Comparison of ENCODE assay signal across 8 mouse cellular contexts in genomic region chr5:150664794-150665131, GRCm38 (mm10). TPM values are rescaled to one million over a fixed set of nuclear protein-coding genes. Genes with fewer than 3 reads are reported as not detected.
DNase-seq lines count a peak whose midpoint lies in the region; ATAC-seq and TF ChIP-seq lines count a peak whose summit lies in the region.

No protein-coding gene starts in this region.

- H3K9me3 ChIP-seq in CH12.LX (replicated peaks; ENCODE audit: low read length) = no peaks in the 10 kb centered on the region
- no peaks in the 10 kb centered on the region for H3K9me3 ChIP-seq in forebrain, embryonic 14.5 days (replicated peaks; ENCODE audit: control insufficient read depth, low read length)
- no peaks in the 10 kb centered on the region for H3K9me3 ChIP-seq in liver, embryonic 15.5 days (replicated peaks)

- intact Hi-C loops in left cerebral cortex, postnatal 25 days (cut with DNase I) = loop anchor here (2.0 to 10.0 kb wide), 3 partner anchors 142 to 500 kb away; partner anchors contain the start of gene Brca2

- 0 out of 2 replicates have a peak, but pooled peaks have one; percentile 36 for ATAC-seq in frontal cortex, adult (ENCODE audit: low TSS enrichment)
- ATAC-seq in forebrain, embryonic 14.5 days = no peak
- ATAC-seq in liver, embryonic 15.5 days (ENCODE audit: insufficient read depth) = no peak
- no peak for ATAC-seq in CD4-positive, CD25-positive, alpha-beta regulatory T cell, adult 4 months

- peak overlapping the region; percentile 90 for H3K27ac ChIP-seq in CH12.LX (ENCODE audit: insufficient read depth, low read depth)
- H3K27ac ChIP-seq in forebrain, embryonic 14.5 days (ENCODE audit: low read depth, low read length) = peak overlapping the region; percentile 91
- peak overlapping the region; percentile 97 for H3K27ac ChIP-seq in liver, embryonic 15.5 days (replicated peaks)

- peaks cover 0 to 10% of the 10 kb centered on the region in 2 experiments; a peak in 2 of 4 replicates for H3K4me1 ChIP-seq in CH12.LX (ENCODE audit: control insufficient read depth in 1 of 2, insufficient read depth in 2 of 2)
- peaks cover 9% of the 10 kb centered on the region; the same call in 1 of the 2 replicates for H3K4me1 ChIP-seq in forebrain, embryonic 14.5 days (ENCODE audit: control insufficient read depth, insufficient read depth, low read length)
- H3K4me1 ChIP-seq in liver, embryonic 15.5 days (replicated peaks) = peaks cover 26% of the 10 kb centered on the region

- no peak for TF ChIP-seq CTCF in CH12.LX (conservative IDR thresholded peaks at IDR 0.05 in 1 of 2, IDR thresholded peaks at IDR 0.05 in 1 of 2; ENCODE audit: low read depth in 2 of 2, low read length in 2 of 2)

- in situ Hi-C loops in CH12.LX (cut with MboI; ENCODE audit: low pct_ligation_motif_present, low pct_unique_long_range_greater_than_20kb, low sequenced_read_pairs) = no loop called here

- H3K4me3 ChIP-seq in CH12.LX (replicated peaks in 1 of 3; ENCODE audit: low read depth in 2 of 3, low read length in 2 of 3, poor library complexity in 1 of 3) = peak overlapping the region; percentile 74 to 89 (median 87)
- H3K4me3 ChIP-seq in forebrain, embryonic 14.5 days (ENCODE audit: low read depth, low read length) = peak overlapping the region; percentile 96
- H3K4me3 ChIP-seq in liver, embryonic 15.5 days (replicated peaks) = peak overlapping the region; percentile 99

- TF ChIP-seq RAD21 in CH12.LX (IDR thresholded peaks at IDR 0.05; ENCODE audit: low read depth, low read length) = no peak

- no peak for TF ChIP-seq POLR2A in CH12.LX (IDR thresholded peaks at IDR 0.05; ENCODE audit: low read depth, low read length)

- no peaks in the 10 kb centered on the region for H3K27me3 ChIP-seq in CH12.LX (replicated peaks)
- H3K27me3 ChIP-seq in forebrain, embryonic 14.5 days (replicated peaks; ENCODE audit: control insufficient read depth, insufficient read depth, low read length) = no peaks in the 10 kb centered on the region
- no peaks in the 10 kb centered on the region for H3K27me3 ChIP-seq in liver, embryonic 15.5 days

- WGBS in forebrain, embryonic 14.5 days = under 1% methylated on average over 10 of the region's 10 CpGs
- WGBS in liver, embryonic 15.5 days (ENCODE audit: insufficient replicate concordance) = under 1% methylated on average over 10 of the region's 10 CpGs

- H3K79me2 ChIP-seq in CH12.LX (replicated peaks; ENCODE audit: control insufficient read depth, extremely low read depth, insufficient read depth, poor library complexity, severe bottlenecking) = peaks cover 44% of the 10 kb centered on the region

- no peak for TF ChIP-seq EP300 in CH12.LX (IDR thresholded peaks at IDR 0.05; ENCODE audit: low read length)

- DNase-seq in frontal cortex, adult 2 months (ENCODE audit: extremely low spot score in 1 of 2, low spot score in 1 of 2) = no peak
- no peak for DNase-seq in CH12.LX (ENCODE audit: extremely low read depth)
- no peak for DNase-seq in forebrain, embryonic 14.5 days (ENCODE audit: low spot score)
- DNase-seq in left cerebral cortex, postnatal 25 days (ENCODE audit: low spot score in 2 of 2) = no peak
- DNase-seq in urinary bladder, adult 2 months (ENCODE audit: low spot score) = no peak

- peak overlapping the region; percentile 89 for H3K9ac ChIP-seq in CH12.LX (ENCODE audit: insufficient read depth, low read depth)
- peak overlapping the region; percentile 91 for H3K9ac ChIP-seq in forebrain, embryonic 14.5 days (ENCODE audit: low read length)
- peak overlapping the region; percentile 94 for H3K9ac ChIP-seq in liver, embryonic 15.5 days

- H3K36me3 ChIP-seq in CH12.LX (replicated peaks in 1 of 2; ENCODE audit: control insufficient read depth in 1 of 2, insufficient read depth in 1 of 2, low read length in 1 of 2) = peaks cover 6 to 11% of the 10 kb centered on the region in 2 experiments
- H3K36me3 ChIP-seq in forebrain, embryonic 14.5 days (ENCODE audit: control insufficient read depth, insufficient read depth, low read length) = peaks cover 17% of the 10 kb centered on the region
- H3K36me3 ChIP-seq in liver, embryonic 15.5 days (replicated peaks) = peaks cover 26% of the 10 kb centered on the region

- H3K4me2 ChIP-seq in CH12.LX (ENCODE audit: insufficient read depth, low read depth, poor library complexity, severe bottlenecking) = peak overlapping the region; percentile 82
- peak overlapping the region; percentile 79 for H3K4me2 ChIP-seq in forebrain, embryonic 14.5 days (ENCODE audit: low read length)
- peak overlapping the region; percentile 77 for H3K4me2 ChIP-seq in liver, embryonic 15.5 days

- dilution Hi-C loops in CH12.LX (cut with MboI; ENCODE audit: extremely low pct_ligation_motif_present, extremely low pct_unique_long_range_greater_than_20kb, low sequenced_read_pairs) = no loop called here

TF ChIP-seq in CH12.LX, 34 proteins besides CTCF, POLR2A, EP300 and RAD21:
- TF ChIP-seq JUN (IDR thresholded peaks at IDR 0.05; ENCODE audit: insufficient read depth, low read depth, low read length) (no peak), TBP (conservative IDR thresholded peaks at IDR 0.05; ENCODE audit: low read depth, low read length) (0 out of 2 replicates have a peak, but pooled peaks have one; percentile 3), MAX (IDR thresholded peaks at IDR 0.05; ENCODE audit: low read length) (peak; percentile 23; the same call in 1 of the 2 replicates)

RNA-seq across cellular contexts. Expression of gene N4bp2l2, which starts 1.2 kb away (rescaled TPM):
- 33.4 and 37.8 TPM in 2 replicates for polyA plus RNA-seq in frontal cortex, adult 2 months (2012; rRNA removed)
- total RNA-seq in CH12.LX (2012; rRNA removed) (53.1 and 65.3 TPM in 2 replicates), CH12.LX (2014; rRNA removed) (84.4 and 96.5 TPM in 2 replicates)
- polyA plus RNA-seq in CH12.LX (2012; ENCODE audit: insufficient read length, low read depth) = 80.0 and 84.9 TPM in 2 replicates
- polyA plus RNA-seq in forebrain, embryonic 14.5 days (2014; fragmentation: Nextera tagmentation; extraction: Ambion mirVana) = 30.2 and 34.9 TPM in 2 replicates
- 15.0 and 18.8 TPM in 2 replicates for polyA plus RNA-seq in liver, embryonic 15.5 days (2015; fragmentation: Nextera tagmentation; extraction: Ambion mirVana)
- 10 to 100 TPM; 54.8 to 84.0 TPM for polyA plus RNA-seq in CD4-positive, CD25-positive, alpha-beta regulatory T cell, adult 4 months (2017; shearing (Covaris generic))
- total RNA-seq in left cerebral cortex, postnatal 25 days (2021) = 10 to 100 TPM; 82.7 to 86.1 TPM
- 28.7 and 30.1 TPM in 2 replicates for polyA plus RNA-seq in urinary bladder, adult 2 months (2012; rRNA removed)

RNA-seq across cellular contexts. Expression of gene Pds5b, which starts 8.8 kb away (rescaled TPM):
- 29.9 and 33.9 TPM in 2 replicates for polyA plus RNA-seq in frontal cortex, adult 2 months (2012; rRNA removed)
- total RNA-seq in CH12.LX (2012; rRNA removed) = 14.3 and 15.0 TPM in 2 replicates
- total RNA-seq in CH12.LX (2014; rRNA removed) = 27.4 and 27.5 TPM in 2 replicates
- 26.0 and 31.1 TPM in 2 replicates for polyA plus RNA-seq in CH12.LX (2012; ENCODE audit: insufficient read length, low read depth)
- polyA plus RNA-seq in forebrain, embryonic 14.5 days (2014; fragmentation: Nextera tagmentation; extraction: Ambion mirVana) = 31.8 and 38.0 TPM in 2 replicates
- 9.2 and 9.4 TPM in 2 replicates for polyA plus RNA-seq in liver, embryonic 15.5 days (2015; fragmentation: Nextera tagmentation; extraction: Ambion mirVana)
- 10 to 100 TPM; 19.9 to 23.1 TPM for polyA plus RNA-seq in CD4-positive, CD25-positive, alpha-beta regulatory T cell, adult 4 months (2017; shearing (Covaris generic))
- total RNA-seq in left cerebral cortex, postnatal 25 days (2021) = 10 to 100 TPM; 76.4 to 78.5 TPM
- 15.6 and 19.4 TPM in 2 replicates for polyA plus RNA-seq in urinary bladder, adult 2 months (2012; rRNA removed)
